Mouse (Mus musculus) hindbrain, embryonic 14.5 days (tissue): ENCODE results near the gene Nt5m. TPM values are rescaled to one million over a fixed set of nuclear protein-coding genes. Genes with fewer than 3 reads are reported as not detected.

Source experiments
- ATAC-seq: fragments of 200-750 bp; cut with Nextera tagmentation; 2 replicates; pipeline ENCODE4 v1.8.0; 2017; ENCODE audit warnings: moderate number of reproducible peaks, mild to moderate bottlenecking, moderate TSS enrichment, moderate library complexity; ENCODE audit not compliant: low FRiP score
- DNase-seq: peaks from one replicate; pipeline ENCODE4 v3.0.0-alpha.2; 2015; ENCODE audit warnings: low spot score
- H3K27ac ChIP-seq: fragments of 300-500 bp; sonication (generic); 2 replicates; pipeline ENCODE4 v1.5.1; 2014; ENCODE audit warnings: mild to moderate bottlenecking, moderate library complexity
- H3K27me3 ChIP-seq: fragments of 300-500 bp; sonication (generic); 2 replicates; pipeline ENCODE4 v1.6.1; 2014; ENCODE audit warnings: mild to moderate bottlenecking, low read length, mixed read lengths; ENCODE audit not compliant: control insufficient read depth, insufficient read depth
- H3K36me3 ChIP-seq: fragments of 300-500 bp; sonication (generic); replicated peaks from 2 replicates; pipeline ENCODE4 v1.6.1; 2014; ENCODE audit not compliant: control insufficient read depth, insufficient read depth
- H3K4me1 ChIP-seq: fragments of 300-500 bp; sonication (generic); replicated peaks from 2 replicates; pipeline ENCODE4 v1.6.1; 2014; ENCODE audit warnings: antibody characterized with exemption, low read length, mixed read lengths; ENCODE audit not compliant: control insufficient read depth, insufficient read depth
- H3K4me2 ChIP-seq: fragments of 300-500 bp; sonication (generic); replicated peaks from 2 replicates; pipeline ENCODE4 v1.6.1; 2014; ENCODE audit warnings: mild to moderate bottlenecking, moderate library complexity
- H3K4me3 ChIP-seq: fragments of 300-500 bp; sonication (generic); replicated peaks from 2 replicates; pipeline ENCODE4 v1.5.1; 2014; ENCODE audit warnings: mild to moderate bottlenecking, low read length
- H3K9ac ChIP-seq: fragments of 300-500 bp; sonication (generic); 2 replicates; pipeline ENCODE4 v1.6.1; 2014
- H3K9me3 ChIP-seq: fragments of 300-500 bp; sonication (generic); 2 replicates; pipeline ENCODE4 v1.6.1; 2016; ENCODE audit warnings: low read length; ENCODE audit not compliant: control insufficient read depth
- WGBS: fragments of 180-500 bp; shearing (Covaris S2); extraction: QIAGEN DNeasy Blood & Tissue Kit; methylation state at CpG from one replicate; pipeline ENCODE4 v1.1.7; 2014; 5-methylcytosine and 5-hydroxymethylcytosine counted together
- polyA plus RNA-seq: library from polyadenylated mRNA; unstranded; fragments of >200 nt; fragmentation: Nextera tagmentation; extraction: Ambion mirVana; gene quantifications from 2 replicates; pipeline ENCODE4 v1.2.1, GENCODE M21; 2014

Nt5m gene
- polyA plus RNA-seq, 1 experiment from 2014 or later = 70.0 TPM

DNA sequence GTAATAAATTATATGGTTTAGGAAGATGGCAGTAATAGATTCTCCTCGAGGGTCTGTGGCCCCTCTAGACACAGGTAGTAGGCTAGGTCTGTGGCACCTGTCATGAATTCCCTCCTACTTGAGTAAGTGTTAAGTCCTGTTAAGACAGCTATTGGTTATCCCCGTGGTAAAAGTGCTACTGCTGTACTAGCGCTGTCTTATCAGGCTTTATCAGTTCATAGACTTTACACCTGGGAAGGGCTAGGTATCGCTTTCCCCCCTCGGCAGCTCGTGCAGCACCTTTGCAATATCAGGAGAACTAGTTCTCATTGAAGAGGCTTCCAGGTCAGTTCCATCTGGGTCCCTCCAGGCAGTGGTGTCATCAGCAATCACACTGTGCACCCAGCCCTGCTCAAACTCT lies 25.1 kb downstream of the Nt5m start:
- Histone ChIP-seq H3K27ac (no peak overlapping the region), H3K4me2 (no peak overlapping the region), H3K4me3 (no peak overlapping the region), H3K9ac (no peak overlapping the region), H3K4me1 (no peaks in the 10 kb centered on the region), H3K27me3 (no peaks in the 10 kb centered on the region), H3K9me3 (no peaks in the 10 kb centered on the region), H3K36me3 (peaks cover 14% of the 10 kb centered on the region; the same call in 1 of the 2 replicates)
- ATAC-seq = no peak
- no peak for DNase-seq
- 94% methylated on average over 6 of the region's 6 CpGs for WGBS

DNA sequence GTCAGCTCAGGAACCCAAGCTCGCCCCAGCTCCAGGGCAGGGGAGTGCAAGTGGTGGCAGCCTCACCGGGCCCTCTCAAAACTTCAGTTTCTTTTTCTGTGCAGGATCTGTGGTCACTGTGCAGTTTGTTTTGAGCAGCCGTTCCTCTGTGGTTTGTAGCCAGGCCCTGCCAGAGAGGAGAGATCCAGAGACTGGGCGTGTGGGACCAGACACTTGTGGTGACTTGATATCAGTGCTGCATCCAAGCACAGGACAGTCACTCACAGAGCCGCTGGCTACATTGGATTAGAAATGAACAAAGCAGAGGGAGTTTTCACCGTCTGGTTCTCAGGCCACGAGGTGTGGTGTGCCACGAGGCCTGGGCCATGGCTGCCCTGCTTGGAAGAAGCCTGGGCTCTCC lies 32.9 kb downstream of the Nt5m start:
- H3K9ac ChIP-seq = no peak overlapping the region

DNA sequence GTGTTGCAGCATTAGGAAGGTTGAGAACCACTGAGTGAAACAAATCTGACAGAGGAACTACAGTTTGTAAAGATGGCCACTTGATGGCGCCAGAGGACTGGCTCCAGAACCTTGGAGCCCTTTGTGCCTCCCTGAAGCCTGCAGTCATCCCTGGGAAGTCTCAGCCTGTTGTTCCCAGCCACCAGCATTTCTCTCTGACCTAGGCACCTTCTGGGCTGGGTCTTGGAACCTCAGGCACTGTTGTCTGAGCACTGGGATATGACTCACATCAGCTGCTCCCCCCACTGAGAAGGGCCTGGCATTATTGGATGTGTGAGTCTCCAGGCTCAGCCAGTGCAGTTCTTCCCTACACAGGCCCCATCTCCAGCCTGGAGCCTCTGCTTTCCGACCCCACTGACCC lies 40.8 kb downstream of the Nt5m start:
- ATAC-seq (peak; percentile 86), DNase-seq (peak; percentile 94)
- H3K4me3 ChIP-seq = no peak overlapping the region
- 0 out of 2 replicates have a peak overlapping the region, but pooled peaks have one; percentile 3 for H3K27ac ChIP-seq
- 27% methylated on average over 2 of the region's 2 CpGs for WGBS
- no peak overlapping the region for H3K4me2 ChIP-seq
- H3K27me3 ChIP-seq = no peaks in the 10 kb centered on the region
- no peaks in the 10 kb centered on the region for H3K9me3 ChIP-seq
- H3K9ac ChIP-seq = peak overlapping the region; percentile 18; the same call in 1 of the 2 replicates
- H3K36me3 ChIP-seq = peaks cover 31% of the 10 kb centered on the region
- H3K4me1 ChIP-seq = no peaks in the 10 kb centered on the region; the same call in 1 of the 2 replicates

More for the DNA sequence above, 32.9 kb downstream of the Nt5m start:
- Histone ChIP-seq H3K4me2 (no peak overlapping the region), H3K27ac (no peak overlapping the region), H3K9me3 (no peaks in the 10 kb centered on the region), H3K4me1 (no peaks in the 10 kb centered on the region), H3K27me3 (no peaks in the 10 kb centered on the region), H3K36me3 (peaks cover 43% of the 10 kb centered on the region), H3K4me3 (no peak overlapping the region)
- WGBS = 87% methylated on average over 8 of the region's 8 CpGs
- ATAC-seq (no peak), DNase-seq (no peak)

DNA sequence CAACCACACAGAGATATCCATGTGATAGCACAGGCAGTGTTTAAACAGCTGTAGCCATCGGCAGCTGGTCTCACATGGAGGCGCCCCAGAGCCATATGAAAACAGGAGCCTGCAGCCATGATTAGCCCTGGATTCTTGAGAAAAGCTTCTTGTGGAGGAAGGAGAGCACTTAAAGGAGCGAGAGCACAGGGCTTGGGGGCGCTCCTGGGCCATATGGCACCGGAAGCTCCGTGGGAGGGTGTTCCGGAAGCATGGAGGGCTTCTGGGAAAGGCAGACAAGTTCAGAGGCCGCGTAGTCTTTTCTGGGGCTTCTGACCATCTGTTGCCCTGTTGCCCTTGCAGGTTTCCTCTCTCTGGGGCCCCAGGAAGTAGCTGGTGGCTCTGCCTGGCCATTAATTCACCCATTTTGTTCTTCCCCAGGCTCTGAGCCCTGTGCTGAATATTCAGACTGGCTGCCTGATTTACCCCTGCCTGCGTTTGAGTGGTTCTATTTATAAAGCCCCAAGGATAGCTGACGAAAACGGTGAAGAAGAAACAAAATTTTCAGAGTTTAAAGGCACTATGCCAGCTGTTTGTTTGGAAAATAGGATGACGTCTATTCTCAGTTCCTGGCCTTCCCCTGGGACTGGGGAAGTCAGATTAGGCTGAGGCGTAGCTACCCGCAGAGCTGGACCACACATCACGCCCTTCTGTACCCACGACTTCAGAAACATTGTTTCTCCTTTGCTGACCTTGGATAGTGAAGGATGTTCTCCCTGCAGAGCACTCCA lies 46.2 kb downstream of the Nt5m start:
- H3K27me3 ChIP-seq = no peaks in the 10 kb centered on the region
- H3K27ac ChIP-seq = 0 out of 2 replicates have a peak overlapping the region, but pooled peaks have one; percentile 14
- H3K9ac ChIP-seq = no peak overlapping the region
- DNase-seq (no peak), ATAC-seq (no peak)
- no peaks in the 10 kb centered on the region for H3K4me1 ChIP-seq
- 71% methylated on average over 17 of the region's 17 CpGs for WGBS
- H3K4me2 ChIP-seq = no peak overlapping the region
- H3K9me3 ChIP-seq = no peaks in the 10 kb centered on the region
- H3K4me3 ChIP-seq = no peak overlapping the region
- no peaks in the 10 kb centered on the region for H3K36me3 ChIP-seq

DNA sequence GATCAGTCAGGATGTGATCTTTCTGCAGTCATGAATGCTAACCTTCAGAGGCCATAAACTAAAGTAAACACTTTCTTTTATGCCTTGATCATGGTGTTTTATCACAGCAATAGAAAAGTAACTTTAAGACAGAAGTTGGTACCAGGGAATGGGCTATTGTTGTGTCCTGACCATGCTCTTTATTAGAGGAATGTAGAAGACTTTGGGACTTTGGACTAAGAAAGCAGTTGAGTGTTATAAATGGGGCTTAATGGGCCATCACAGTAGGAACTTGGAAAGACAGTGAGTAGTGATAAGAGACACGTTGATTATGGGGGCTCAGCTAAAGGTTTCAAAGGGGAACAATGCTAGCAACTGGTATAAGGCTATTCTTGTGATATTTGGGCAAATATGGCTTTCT lies 47.7 kb downstream of the Nt5m start:
- no peaks in the 10 kb centered on the region for H3K4me1 ChIP-seq
- DNase-seq (no peak), ATAC-seq (no peak)
- no peak overlapping the region for H3K4me3 ChIP-seq
- no peaks in the 10 kb centered on the region for H3K9me3 ChIP-seq
- 86% methylated on average over 1 of the region's 1 CpGs for WGBS
- no peaks in the 10 kb centered on the region for H3K27me3 ChIP-seq
- no peak overlapping the region for H3K27ac ChIP-seq
- no peak overlapping the region for H3K9ac ChIP-seq
- no peaks in the 10 kb centered on the region for H3K36me3 ChIP-seq
- H3K4me2 ChIP-seq = no peak overlapping the region

DNA sequence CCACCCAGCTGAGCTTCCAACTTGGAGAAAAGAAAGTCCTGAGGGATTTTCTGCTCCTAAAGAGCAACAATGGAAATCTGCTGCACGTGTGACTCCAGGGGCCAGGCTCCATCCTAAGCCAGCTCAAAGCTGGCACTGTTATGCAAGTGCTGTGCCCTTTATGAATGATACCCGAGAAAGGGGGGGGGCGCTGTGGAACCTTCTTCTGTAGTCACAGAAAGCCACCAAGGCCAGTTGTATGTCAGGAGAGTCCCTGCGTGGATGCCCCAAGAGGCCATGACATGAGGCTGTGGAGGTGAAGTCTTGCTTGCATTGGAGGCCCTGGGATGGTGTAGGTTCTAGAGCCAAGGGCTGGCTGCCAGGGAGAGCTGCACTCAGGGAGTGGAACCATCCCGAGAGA lies 48.9 kb downstream of the Nt5m start:
- Histone ChIP-seq H3K36me3 (no peaks in the 10 kb centered on the region), H3K9ac (no peak overlapping the region), H3K4me2 (no peak overlapping the region), H3K4me3 (no peak overlapping the region), H3K27ac (no peak overlapping the region), H3K9me3 (no peaks in the 10 kb centered on the region), H3K27me3 (no peaks in the 10 kb centered on the region), H3K4me1 (no peaks in the 10 kb centered on the region)
- ATAC-seq (no peak), DNase-seq (no peak)
- 68% methylated on average over 5 of the region's 5 CpGs for WGBS

DNA sequence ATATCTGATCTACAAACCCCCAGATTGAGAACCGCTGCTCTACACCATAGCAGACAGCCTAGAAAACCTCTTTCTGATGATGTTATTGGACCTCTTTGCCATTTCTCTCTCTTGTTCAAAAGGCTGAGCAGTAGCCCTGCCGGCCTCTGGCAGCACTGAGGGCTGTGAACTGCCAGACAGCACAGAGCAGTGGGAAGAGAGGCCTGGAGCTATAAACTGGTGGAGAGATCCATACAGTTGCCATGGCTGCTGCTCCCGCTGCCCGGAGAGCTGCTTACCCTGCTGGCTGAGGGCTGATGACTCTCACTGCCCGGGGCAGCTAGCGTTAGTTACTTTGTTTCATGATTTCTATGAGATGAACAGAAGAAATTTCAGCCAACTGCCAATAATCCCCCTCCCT lies 52.6 kb downstream of the Nt5m start:
- H3K27me3 ChIP-seq = no peaks in the 10 kb centered on the region
- no peaks in the 10 kb centered on the region for H3K9me3 ChIP-seq
- no peak overlapping the region for H3K4me2 ChIP-seq
- H3K27ac ChIP-seq = no peak overlapping the region
- H3K4me3 ChIP-seq = no peak overlapping the region
- DNase-seq = no peak
- H3K4me1 ChIP-seq = no peaks in the 10 kb centered on the region
- 53% methylated on average over 6 of the region's 6 CpGs for WGBS
- no peak overlapping the region for H3K9ac ChIP-seq
- no peaks in the 10 kb centered on the region for H3K36me3 ChIP-seq
- ATAC-seq = no peak

DNA sequence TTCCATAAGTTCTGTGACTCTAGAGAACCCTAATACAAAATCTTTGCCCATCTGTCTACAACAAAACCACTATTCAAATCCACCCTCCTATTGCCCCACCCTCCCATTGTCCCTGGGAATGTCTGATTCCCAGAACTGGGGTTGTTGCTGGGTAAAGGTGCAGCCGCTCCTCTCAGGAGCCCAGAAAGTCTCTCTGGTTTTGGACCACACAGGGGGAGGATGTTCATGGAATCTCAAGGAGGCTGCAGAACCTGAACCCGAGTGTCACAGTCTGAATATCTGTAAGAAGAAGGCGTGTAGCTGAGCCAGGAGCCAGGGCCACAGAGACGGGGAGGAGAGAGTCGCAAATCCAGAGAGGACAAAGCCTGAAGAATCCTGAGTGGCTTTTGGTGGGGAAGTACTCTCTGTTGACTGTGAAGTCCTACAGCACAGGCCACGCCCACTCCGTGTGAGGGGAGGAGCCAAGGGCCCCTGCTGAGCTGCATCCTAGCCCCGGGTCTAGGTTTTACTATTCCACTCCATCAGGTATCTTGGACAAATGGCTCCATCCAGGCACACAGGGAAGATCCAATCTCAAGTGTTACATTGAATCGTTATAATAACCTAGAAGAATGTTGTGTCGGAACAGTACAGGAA lies 54.0 kb downstream of the Nt5m start:
- H3K9me3 ChIP-seq = no peaks in the 10 kb centered on the region
- H3K9ac ChIP-seq = no peak overlapping the region
- H3K4me3 ChIP-seq = no peak overlapping the region
- no peak for DNase-seq
- 0 out of 2 replicates have a peak, but pooled peaks cover 2% of the 10 kb centered on the region for H3K4me1 ChIP-seq
- no peak overlapping the region for H3K4me2 ChIP-seq
- ATAC-seq = no peak
- H3K36me3 ChIP-seq = no peaks in the 10 kb centered on the region
- WGBS = 69% methylated on average over 10 of the region's 10 CpGs
- H3K27ac ChIP-seq = no peak overlapping the region
- no peaks in the 10 kb centered on the region for H3K27me3 ChIP-seq

DNA sequence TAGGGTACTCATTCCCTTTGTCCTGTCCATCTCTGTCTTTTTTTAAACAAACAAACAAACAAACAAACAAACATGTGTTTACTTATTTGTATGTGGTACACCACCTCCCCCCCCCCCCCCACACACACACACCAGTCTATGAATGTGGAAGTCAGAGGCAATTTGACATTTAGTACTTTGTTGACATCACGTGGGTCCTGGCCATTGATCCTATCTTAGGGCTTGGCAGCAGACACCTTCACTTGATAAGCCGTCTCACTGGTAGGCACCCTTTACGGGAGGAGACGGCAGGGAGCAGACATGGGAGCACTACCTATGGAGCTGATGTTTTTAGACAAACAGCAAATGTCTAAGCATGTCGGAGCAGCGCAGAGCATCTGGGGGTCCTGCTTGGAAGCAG lies 55.7 kb downstream of the Nt5m start:
- H3K4me3 ChIP-seq = no peak overlapping the region
- H3K4me2 ChIP-seq = no peak overlapping the region
- H3K27ac ChIP-seq = no peak overlapping the region
- no peaks in the 10 kb centered on the region for H3K9me3 ChIP-seq
- no peak for ATAC-seq
- no peaks in the 10 kb centered on the region for H3K36me3 ChIP-seq
- DNase-seq = no peak
- 82% methylated on average over 6 of the region's 6 CpGs for WGBS
- H3K9ac ChIP-seq = no peak overlapping the region
- no peaks in the 10 kb centered on the region for H3K27me3 ChIP-seq
- H3K4me1 ChIP-seq = peaks cover 9% of the 10 kb centered on the region; the same call in 1 of the 2 replicates
